Mouse (Mus musculus): ENCODE data around the gene Tmc2.

GRCm38 (mm10) chr2:130291434-130291833 lies 96.4 kb downstream of the Tmc2 start:
- TF ChIP-seq CTCF (IDR thresholded peaks at IDR 0.05; ENCODE audit: borderline replicate concordance, insufficient read depth, low read depth, low read length) (peak; percentile 86), POLR2A (IDR thresholded peaks at IDR 0.05; ENCODE audit: borderline replicate concordance, insufficient read depth, low read length) (no peak)

All from cerebellum, adult 2 months (tissue).